ENCODE assay signal across 21 mouse cellular contexts in genomic region chr9:70878823-70879222, GRCm38 (mm10).
DNase-seq lines count a peak whose midpoint lies in the region; ATAC-seq and TF ChIP-seq lines count a peak whose summit lies in the region.
"Had no signal": no experiment of that assay in that cellular context is flagged by ENCODE, and none has a peak within 500 bp of the region (broad histone marks: within the 10 kb centered on the region; RNA-seq: fewer than 3 reads in every experiment).

No protein-coding gene starts in this region.

- no peak for ATAC-seq in intestine, embryonic 14.5 days (replicated peaks; ENCODE audit: low FRiP score, low TSS enrichment, low read depth)
- ATAC-seq in intestine, embryonic 16.5 days, result no peak
- peak; percentile 64; the same call in 1 of the 2 replicates for ATAC-seq in liver, postnatal 0 days
- no peak for ATAC-seq in liver, embryonic 12.5 days
- ATAC-seq in heart, embryonic 12.5 days (ENCODE audit: insufficient number of reproducible peaks, low FRiP score), result no peak
- ATAC-seq: CD4-positive, CD25-positive, alpha-beta regulatory T cell, adult 4 months; forebrain, embryonic 15.5 days had no signal

- no peak overlapping the region for H3K9ac ChIP-seq in intestine, embryonic 14.5 days (ENCODE audit: low read length)
- H3K9ac ChIP-seq in intestine, embryonic 16.5 days (ENCODE audit: low read depth, low read length), result no peak overlapping the region
- no peak overlapping the region for H3K9ac ChIP-seq in liver, postnatal 0 days (replicated peaks)
- H3K9ac ChIP-seq in liver, embryonic 12.5 days, result no peak overlapping the region
- H3K9ac ChIP-seq in heart, embryonic 12.5 days, result no peak overlapping the region
- H3K9ac ChIP-seq: forebrain, embryonic 15.5 days; hindbrain, embryonic 14.5 days; liver, embryonic 13.5 days; neural tube, embryonic 13.5 days; stomach, embryonic 15.5 days had no signal

- no peak for TF ChIP-seq EP300 in liver, postnatal 0 days (IDR thresholded peaks at IDR 0.05; ENCODE audit: low read depth)

- H3K4me1 ChIP-seq in intestine, embryonic 14.5 days (replicated peaks; ENCODE audit: control insufficient read depth, insufficient read depth, low read length), result no peaks in the 10 kb centered on the region
- no peaks in the 10 kb centered on the region for H3K4me1 ChIP-seq in intestine, embryonic 16.5 days (ENCODE audit: control insufficient read depth, insufficient read depth, low read length)
- H3K4me1 ChIP-seq in liver, postnatal 0 days (ENCODE audit: insufficient read depth), result peaks cover 21% of the 10 kb centered on the region
- peaks cover 31% of the 10 kb centered on the region for H3K4me1 ChIP-seq in liver, embryonic 12.5 days
- peaks cover 20% of the 10 kb centered on the region for H3K4me1 ChIP-seq in heart, embryonic 12.5 days (replicated peaks)
- H3K4me1 ChIP-seq: forebrain, embryonic 15.5 days; midbrain, embryonic 10.5 days; neural tube, embryonic 13.5 days; stomach, embryonic 15.5 days had no signal

- no peak overlapping the region for H3K4me3 ChIP-seq in intestine, embryonic 14.5 days (ENCODE audit: low read depth, low read length)
- no peak overlapping the region for H3K4me3 ChIP-seq in intestine, embryonic 16.5 days (ENCODE audit: low read length)
- no peak overlapping the region for H3K4me3 ChIP-seq in liver, postnatal 0 days (ENCODE audit: low read depth, low read length)
- H3K4me3 ChIP-seq in liver, embryonic 12.5 days, result no peak overlapping the region
- H3K4me3 ChIP-seq in heart, embryonic 12.5 days, result no peak overlapping the region
- H3K4me3 ChIP-seq: forebrain, embryonic 15.5 days; gastrocnemius, adult 2 months; heart, adult 2 months; liver, embryonic 13.5 days; midbrain, embryonic 10.5 days; neural tube, embryonic 13.5 days; stomach, embryonic 15.5 days had no signal

- no peak for TF ChIP-seq CTCF in liver, postnatal 0 days (IDR thresholded peaks at IDR 0.05; ENCODE audit: low read depth)

- no peaks in the 10 kb centered on the region for H3K9me3 ChIP-seq in intestine, embryonic 14.5 days (ENCODE audit: control insufficient read depth, low read length)
- H3K9me3 ChIP-seq in intestine, embryonic 16.5 days (ENCODE audit: control insufficient read depth, low read length), result no peaks in the 10 kb centered on the region
- H3K9me3 ChIP-seq in liver, postnatal 0 days (ENCODE audit: low read length), result no peaks in the 10 kb centered on the region
- no peaks in the 10 kb centered on the region for H3K9me3 ChIP-seq in liver, embryonic 12.5 days (replicated peaks)
- no peaks in the 10 kb centered on the region for H3K9me3 ChIP-seq in heart, embryonic 12.5 days (replicated peaks)
- H3K9me3 ChIP-seq: forebrain, embryonic 15.5 days; liver, embryonic 13.5 days; midbrain, embryonic 10.5 days; neural tube, embryonic 13.5 days; stomach, embryonic 15.5 days had no signal

- peak; percentile 29 for DNase-seq in intestine, embryonic 14.5 days (ENCODE audit: low spot score)
- DNase-seq in liver, postnatal 0 days, result peak; percentile 62
- DNase-seq in brain, adult 2 months (ENCODE audit: low read depth, low spot score), result peak; percentile 53
- peak; percentile 9 for DNase-seq in thymus, postnatal 14 days
- DNase-seq: adrenal gland, postnatal 14 days; embryo, embryonic 11 days; gastrocnemius, adult 2 months; kidney, adult 9 months; kidney, postnatal 4 days; liver, embryonic 13.5 days; lung, postnatal 14 days had no signal

- no peak overlapping the region for H3K4me2 ChIP-seq in intestine, embryonic 14.5 days (ENCODE audit: low read length)
- H3K4me2 ChIP-seq in intestine, embryonic 16.5 days (ENCODE audit: low read depth, low read length), result no peak overlapping the region
- no peak overlapping the region for H3K4me2 ChIP-seq in liver, postnatal 0 days (ENCODE audit: low read depth, low read length)
- H3K4me2 ChIP-seq in liver, embryonic 12.5 days, result no peak overlapping the region
- no peak overlapping the region for H3K4me2 ChIP-seq in heart, embryonic 12.5 days
- H3K4me2 ChIP-seq: forebrain, embryonic 15.5 days; hindbrain, embryonic 14.5 days; liver, embryonic 13.5 days; neural tube, embryonic 13.5 days; stomach, embryonic 15.5 days had no signal

- no peaks in the 10 kb centered on the region for H3K27me3 ChIP-seq in intestine, embryonic 14.5 days (replicated peaks; ENCODE audit: control insufficient read depth, insufficient read depth, low read length)
- H3K27me3 ChIP-seq in intestine, embryonic 16.5 days (replicated peaks; ENCODE audit: control insufficient read depth, insufficient read depth, low read length), result no peaks in the 10 kb centered on the region
- H3K27me3 ChIP-seq in liver, postnatal 0 days (ENCODE audit: insufficient read depth, low read length), result no peaks in the 10 kb centered on the region
- H3K27me3 ChIP-seq in liver, embryonic 12.5 days (replicated peaks), result no peaks in the 10 kb centered on the region
- no peaks in the 10 kb centered on the region for H3K27me3 ChIP-seq in heart, embryonic 12.5 days (replicated peaks)
- H3K27me3 ChIP-seq: forebrain, embryonic 15.5 days; liver, embryonic 13.5 days; neural tube, embryonic 13.5 days; stomach, embryonic 15.5 days had no signal

- H3K36me3 ChIP-seq in intestine, embryonic 14.5 days (ENCODE audit: control insufficient read depth, insufficient read depth, low read length), result no peaks in the 10 kb centered on the region
- H3K36me3 ChIP-seq in intestine, embryonic 16.5 days (ENCODE audit: control insufficient read depth, insufficient read depth, low read length), result no peaks in the 10 kb centered on the region
- no peaks in the 10 kb centered on the region for H3K36me3 ChIP-seq in liver, postnatal 0 days (replicated peaks; ENCODE audit: insufficient read depth, low read length)
- H3K36me3 ChIP-seq in liver, embryonic 12.5 days, result no peaks in the 10 kb centered on the region
- no peaks in the 10 kb centered on the region for H3K36me3 ChIP-seq in heart, embryonic 12.5 days
- H3K36me3 ChIP-seq: forebrain, embryonic 15.5 days; liver, embryonic 13.5 days; midbrain, embryonic 10.5 days; neural tube, embryonic 13.5 days; stomach, embryonic 15.5 days had no signal

- no peak overlapping the region for H3K27ac ChIP-seq in intestine, embryonic 14.5 days (ENCODE audit: low read depth)
- H3K27ac ChIP-seq in intestine, embryonic 16.5 days (ENCODE audit: low read length), result no peak overlapping the region
- no peak overlapping the region for H3K27ac ChIP-seq in liver, postnatal 0 days (ENCODE audit: low read depth)
- H3K27ac ChIP-seq in liver, embryonic 12.5 days, result no peak overlapping the region
- H3K27ac ChIP-seq in heart, embryonic 12.5 days (ENCODE audit: poor library complexity, severe bottlenecking), result no peak overlapping the region
- H3K27ac ChIP-seq: forebrain, embryonic 15.5 days; gastrocnemius, adult 2 months; heart, adult 2 months; hindbrain, embryonic 14.5 days; liver, embryonic 13.5 days; midbrain, embryonic 10.5 days; neural tube, embryonic 13.5 days; stomach, embryonic 15.5 days had no signal

Comparison
In these comparisons a context has a peak if more than half of its experiments do, and no peak if none do; other contexts are left out.
1. DNase-seq: peak in every context shown above with its lines; median percentile 62 in liver, postnatal 0 days; 53 in brain, adult 2 months; 29 in intestine, embryonic 14.5 days; 9 in thymus, postnatal 14 days.